Mouse (Mus musculus) ES-Bruce4 (cell line): Measurements from ENCODE around the gene Bpi. TPM values are rescaled to one million over a fixed set of nuclear protein-coding genes. Genes with fewer than 3 reads are reported as not detected.

Source experiments
- H3K27ac ChIP-seq: 2 replicates; pipeline ENCODE4 v1.5.1; 2012; ENCODE audit warnings: low read length, inconsistent platforms; ENCODE audit not compliant: insufficient read depth
- H3K27me3 ChIP-seq: 2 replicates; pipeline ENCODE4 v1.6.1; 2012; ENCODE audit warnings: mild to moderate bottlenecking, low read length, inconsistent platforms; ENCODE audit not compliant: control insufficient read depth, poor library complexity, insufficient read depth, severe bottlenecking
- H3K36me3 ChIP-seq: 2 replicates; pipeline ENCODE4 v1.6.1; 2012; ENCODE audit warnings: inconsistent platforms, mild to moderate bottlenecking, low read length, moderate library complexity; ENCODE audit not compliant: control insufficient read depth, poor library complexity, insufficient read depth, severe bottlenecking
- H3K4me1 ChIP-seq: one replicate; pipeline ENCODE4 v1.8.1; 2011; ENCODE audit warnings: low read length; ENCODE audit not compliant: control insufficient read depth, insufficient read depth
- H3K4me3 ChIP-seq: 2 replicates; pipeline ENCODE4 v1.5.1; 2011; ENCODE audit warnings: low read depth, mild to moderate bottlenecking, low read length
- H3K9ac ChIP-seq: 2 replicates; pipeline ENCODE4 v1.6.1; 2012; ENCODE audit warnings: low read depth, mild to moderate bottlenecking, inconsistent platforms; ENCODE audit not compliant: poor library complexity, severe bottlenecking
- H3K9me3 ChIP-seq: replicated peaks from 2 replicates; pipeline ENCODE4 v1.6.1; 2012; ENCODE audit warnings: mild to moderate bottlenecking, low read length, inconsistent platforms; ENCODE audit not compliant: control insufficient read depth, poor library complexity, insufficient read depth, severe bottlenecking
- CTCF ChIP-seq: IDR thresholded peaks from one replicate; pipeline ENCODE4 v1.8.1; 2011; ENCODE audit warnings: low read depth, low read length
- EP300 ChIP-seq: IDR thresholded peaks from 2 replicates; pipeline ENCODE4 v1.6.1; 2011; ENCODE audit warnings: low read depth, low read length; ENCODE audit not compliant: insufficient read depth
- POLR2A ChIP-seq: IDR thresholded peaks from one replicate; pipeline ENCODE4 v1.8.1; 2011; ENCODE audit warnings: low read length; ENCODE audit not compliant: insufficient read depth
- polyA plus RNA-seq: library from polyadenylated mRNA; stranded (reverse); fragments of >200 nt; gene quantifications from 2 replicates; pipeline ENCODE4 v1.2.4, GENCODE M21; 2011; ENCODE audit warnings: low read depth; ENCODE audit not compliant: missing spikeins, insufficient read depth, insufficient read length

The Bpi gene
- polyA plus RNA-seq, 1 experiment, result not detected

DNA sequence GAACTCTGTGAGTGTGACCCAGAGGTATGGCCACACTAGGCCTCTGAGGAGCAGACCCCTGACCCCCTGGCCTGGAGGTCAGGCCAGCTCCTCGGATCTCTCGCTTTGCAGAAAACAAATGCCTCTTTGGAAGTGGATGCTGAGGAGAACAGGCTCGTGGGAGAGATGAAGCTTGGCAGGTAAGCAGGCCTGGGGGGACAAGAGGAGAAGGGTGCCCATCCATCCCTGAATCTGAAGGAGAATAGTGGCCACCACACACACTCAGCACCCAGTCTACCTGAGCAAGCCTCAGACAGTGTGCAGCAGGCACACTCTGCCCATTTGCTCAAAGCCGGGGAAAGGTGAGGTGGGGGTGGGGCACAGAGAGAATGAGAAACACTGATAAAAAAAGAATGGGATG, 17.9 kb downstream of the Bpi start:
- H3K27ac ChIP-seq, result no peak overlapping the region
- no peaks in the 10 kb centered on the region for H3K36me3 ChIP-seq
- TF ChIP-seq EP300 (no peak), CTCF (no peak), POLR2A (no peak)
- no peak overlapping the region for H3K9ac ChIP-seq
- no peaks in the 10 kb centered on the region for H3K4me1 ChIP-seq
- H3K9me3 ChIP-seq, result no peaks in the 10 kb centered on the region
- H3K4me3 ChIP-seq, result no peak overlapping the region
- H3K27me3 ChIP-seq, result no peaks in the 10 kb centered on the region

GRCm38 (mm10) chr2:158276451-158276850, 18.6 kb downstream of the Bpi start:
- no peak overlapping the region for H3K4me3 ChIP-seq
- H3K27me3 ChIP-seq, result no peaks in the 10 kb centered on the region
- no peak overlapping the region for H3K27ac ChIP-seq
- no peak for TF ChIP-seq POLR2A
- no peak for TF ChIP-seq EP300
- no peak for TF ChIP-seq CTCF
- no peaks in the 10 kb centered on the region for H3K9me3 ChIP-seq
- no peak overlapping the region for H3K9ac ChIP-seq
- no peaks in the 10 kb centered on the region for H3K36me3 ChIP-seq
- peaks cover 3% of the 10 kb centered on the region for H3K4me1 ChIP-seq

GRCm38 (mm10) chr2:158276878-158277277, 19.0 kb downstream of the Bpi start:
- Histone ChIP-seq H3K4me1 (peaks cover 5% of the 10 kb centered on the region), H3K4me3 (no peak overlapping the region), H3K9ac (no peak overlapping the region), H3K9me3 (no peaks in the 10 kb centered on the region), H3K36me3 (no peaks in the 10 kb centered on the region), H3K27me3 (no peaks in the 10 kb centered on the region), H3K27ac (no peak overlapping the region)
- TF ChIP-seq EP300, result no peak

DNA sequence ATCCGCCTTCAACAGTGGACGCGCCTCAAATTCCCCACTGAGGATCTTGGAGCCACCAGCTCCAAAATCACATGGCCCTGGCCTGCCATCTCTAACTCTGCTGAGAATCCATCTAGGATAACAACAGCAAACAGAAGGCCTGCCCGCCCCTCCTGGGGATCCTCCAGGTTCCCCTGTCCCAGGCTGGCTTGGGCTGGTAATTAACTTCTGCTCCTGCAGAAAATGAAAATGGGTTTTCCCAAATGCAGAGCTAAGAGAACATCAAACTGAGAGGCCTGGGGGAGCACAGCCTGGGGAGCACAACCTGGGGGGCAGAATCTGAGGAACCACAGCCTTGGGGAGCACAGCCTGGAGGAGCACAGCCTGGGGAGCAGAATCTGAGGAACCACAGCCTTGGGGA, 21.8 kb downstream of the Bpi start:
- H3K9me3 ChIP-seq, result no peaks in the 10 kb centered on the region
- no peak overlapping the region for H3K9ac ChIP-seq
- H3K27ac ChIP-seq, result no peak overlapping the region
- TF ChIP-seq POLR2A (no peak), EP300 (no peak), CTCF (no peak)
- no peak overlapping the region for H3K4me3 ChIP-seq
- no peaks in the 10 kb centered on the region for H3K27me3 ChIP-seq
- H3K4me1 ChIP-seq, result peaks cover 5% of the 10 kb centered on the region
- no peaks in the 10 kb centered on the region for H3K36me3 ChIP-seq

DNA sequence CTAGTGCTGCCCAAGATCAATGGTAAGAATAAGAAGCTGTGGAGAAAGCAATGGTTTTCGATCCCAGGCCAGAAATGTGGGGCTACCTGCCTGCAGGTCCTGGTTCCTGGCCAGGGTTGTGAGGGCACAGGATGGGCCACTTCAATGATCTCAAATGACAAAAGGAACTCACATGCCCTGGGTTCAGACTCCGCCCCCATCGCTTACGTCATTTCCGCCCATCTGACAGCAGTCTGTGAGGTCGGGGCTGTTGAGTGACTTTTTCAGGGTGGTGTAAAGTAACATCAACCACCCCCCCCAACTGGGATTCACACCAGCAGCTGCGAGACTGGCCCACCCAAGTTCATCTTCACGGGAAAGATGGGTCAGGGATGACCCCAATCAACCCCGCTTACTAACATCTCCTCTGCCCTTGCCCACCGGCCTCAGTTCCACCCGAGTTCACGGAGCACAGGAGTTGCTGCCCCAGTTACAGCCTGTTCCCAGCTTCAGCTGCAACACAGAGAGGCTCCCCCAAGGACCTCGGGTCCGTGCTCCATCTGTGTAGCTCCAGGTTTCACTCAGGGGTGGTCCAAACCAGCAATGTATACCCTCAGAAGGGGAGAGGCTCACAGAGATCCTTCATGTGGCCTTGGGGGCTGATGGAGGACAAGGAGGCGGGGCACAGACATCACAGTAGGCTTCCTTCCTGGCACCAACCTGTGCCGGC, 23.8 kb downstream of the Bpi start:
- no peaks in the 10 kb centered on the region for H3K27me3 ChIP-seq
- no peaks in the 10 kb centered on the region for H3K9me3 ChIP-seq
- H3K9ac ChIP-seq, result no peak overlapping the region
- peaks cover 5% of the 10 kb centered on the region for H3K4me1 ChIP-seq
- no peak overlapping the region for H3K27ac ChIP-seq
- TF ChIP-seq CTCF, result no peak
- TF ChIP-seq EP300, result no peak
- TF ChIP-seq POLR2A, result no peak
- H3K36me3 ChIP-seq, result no peaks in the 10 kb centered on the region
- no peak overlapping the region for H3K4me3 ChIP-seq

- H3K27me3 ChIP-seq, result no peaks in the 10 kb centered on the region
- no peak for TF ChIP-seq POLR2A
- no peak for TF ChIP-seq EP300
- no peak for TF ChIP-seq CTCF
- H3K36me3 ChIP-seq, result no peaks in the 10 kb centered on the region
- no peaks in the 10 kb centered on the region for H3K9me3 ChIP-seq
- peaks cover 5% of the 10 kb centered on the region for H3K4me1 ChIP-seq
- H3K4me3 ChIP-seq, result no peak overlapping the region
- H3K27ac ChIP-seq, result no peak overlapping the region
- no peak overlapping the region for H3K9ac ChIP-seq
Measured at GRCm38 (mm10) chr2:158283136-158283535, 25.2 kb downstream of the Bpi start.
